Mouse (Mus musculus): ENCODE measurements around the gene Ranbp9. TPM values are rescaled to one million over a fixed set of nuclear protein-coding genes. Genes with fewer than 3 reads are reported as not detected.
A peak's percentile ranks its signal among the peaks of the same experiment; 100 is the strongest.
"Not testable (repeated sequence)": the region's sequence is repeated elsewhere in the genome, so short reads cannot be mapped to it uniquely, and the experiment has no call there.

Gene Ranbp9
- total RNA-seq, 4 experiments from 2014 or later: 35.9 to 46.7 (median 41.6) TPM

DNA sequence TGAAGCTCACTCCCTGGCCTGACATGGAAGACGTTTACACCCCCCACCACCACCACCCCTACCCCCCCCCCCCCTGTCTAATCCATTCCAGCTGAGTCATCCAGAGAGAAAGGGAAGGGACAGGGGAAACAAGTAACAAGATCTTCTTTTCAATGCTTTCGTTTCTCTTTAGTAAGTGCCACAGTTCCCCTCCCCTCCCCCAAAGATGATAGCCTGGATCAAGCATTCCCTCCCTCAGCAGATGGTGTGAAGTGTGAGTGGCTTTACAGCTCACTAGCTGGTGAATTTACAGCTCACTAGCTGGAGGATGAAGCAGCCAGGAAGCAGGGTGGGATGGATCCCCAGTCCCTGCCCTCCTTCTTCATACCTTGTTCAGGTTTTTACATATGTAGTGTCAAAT lies 15.6 kb upstream of the Ranbp9 start:
- no peak for DNase-seq (ENCODE audit: low spot score)

DNA sequence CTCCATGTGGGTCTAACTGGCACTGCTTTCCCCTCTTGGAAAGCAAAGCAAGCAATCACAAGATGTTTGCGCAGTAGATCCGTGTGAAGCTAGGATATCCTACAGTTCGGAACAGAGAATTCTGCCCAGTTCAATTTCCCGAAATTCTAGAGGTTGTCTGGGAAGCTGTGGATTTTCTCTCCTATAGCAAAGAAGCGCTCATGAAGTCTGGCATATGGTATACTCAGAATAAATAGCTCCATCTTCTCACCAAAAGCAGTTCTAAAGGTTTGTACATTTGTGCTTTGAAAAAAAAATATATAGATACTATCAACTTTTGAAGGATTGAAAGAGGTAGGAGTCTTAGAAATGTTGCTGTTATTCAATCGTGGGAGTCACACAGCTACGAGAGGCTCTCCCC lies 14.6 kb upstream of the Ranbp9 start:
- DNase-seq (ENCODE audit: low spot score): no peak

DNA sequence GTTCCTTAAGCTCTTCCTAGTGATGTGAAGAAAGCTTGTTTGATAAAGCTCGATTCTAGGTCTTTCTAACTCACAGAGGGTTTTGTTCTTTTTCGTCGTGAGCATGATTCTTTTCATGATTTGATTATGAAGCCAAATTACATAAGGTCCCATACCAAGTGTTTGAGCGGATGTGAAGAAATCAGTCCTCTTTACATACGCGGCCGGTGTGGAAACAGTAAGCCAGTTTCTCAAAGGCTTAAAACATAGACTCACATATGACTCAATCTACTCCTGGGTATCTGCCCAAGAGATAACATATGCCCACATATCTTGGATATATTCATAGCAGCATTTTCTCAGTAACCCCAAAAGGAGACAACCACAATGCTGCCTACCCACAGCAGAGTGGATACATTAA lies 12.6 kb upstream of the Ranbp9 start:
- DNase-seq (ENCODE audit: low spot score): no peak

DNA sequence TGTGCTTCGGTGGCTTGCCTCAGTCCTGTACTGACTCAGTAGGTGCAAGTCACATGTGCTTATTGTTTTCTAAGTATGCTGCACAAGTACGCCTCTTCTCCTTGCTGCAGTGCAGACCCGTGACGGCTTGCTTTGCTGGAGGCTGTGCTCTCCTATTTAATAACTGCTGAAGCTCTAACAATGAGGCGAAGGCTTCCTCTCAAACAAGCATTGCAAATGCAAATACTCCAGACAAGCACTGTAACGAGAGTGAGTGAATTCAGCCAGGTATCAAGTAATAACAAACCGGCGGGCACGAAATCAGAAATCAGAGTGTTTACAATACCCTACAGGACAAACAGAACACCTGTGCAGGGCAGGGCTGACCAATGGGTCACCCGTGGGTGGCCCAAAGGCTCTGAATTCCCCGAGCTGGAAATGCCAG lies 12.0 kb upstream of the Ranbp9 start:
- DNase-seq (ENCODE audit: low spot score): no peak

DNA sequence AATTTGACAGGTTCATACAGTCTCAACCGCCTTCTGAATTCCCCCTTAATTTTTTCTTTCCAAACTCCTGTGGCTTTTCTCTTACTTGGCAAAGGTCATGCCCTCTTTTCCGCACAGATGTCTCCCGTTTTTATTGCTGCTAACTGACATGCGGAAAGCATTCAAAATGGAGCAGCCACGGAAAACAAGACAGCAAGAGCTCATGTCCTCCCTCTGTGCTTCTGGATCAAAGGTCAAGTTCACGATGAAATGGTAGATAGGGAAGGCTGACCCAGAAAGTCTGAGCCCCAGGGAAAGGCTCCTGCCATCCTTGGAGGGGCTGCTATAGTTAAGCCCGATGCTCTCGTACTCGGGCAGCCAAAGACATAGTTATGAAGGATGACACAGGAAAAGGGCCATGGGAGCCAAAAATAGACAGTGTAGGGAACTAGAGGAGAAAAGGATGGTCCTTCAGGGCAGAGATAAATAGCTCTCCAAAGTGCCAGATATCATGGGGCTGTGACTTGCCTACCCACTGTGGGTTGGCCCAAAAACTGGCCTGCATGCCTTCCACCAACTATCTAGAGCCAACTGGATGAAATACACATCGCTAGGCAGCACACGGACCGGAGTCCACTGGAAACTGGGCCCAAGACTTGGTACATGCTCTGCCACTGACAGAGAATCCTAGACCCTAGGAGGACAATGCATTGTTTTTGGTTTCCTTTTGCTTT lies 5.6 kb upstream of the Ranbp9 start:
- DNase-seq (ENCODE audit: low spot score): no peak

DNA sequence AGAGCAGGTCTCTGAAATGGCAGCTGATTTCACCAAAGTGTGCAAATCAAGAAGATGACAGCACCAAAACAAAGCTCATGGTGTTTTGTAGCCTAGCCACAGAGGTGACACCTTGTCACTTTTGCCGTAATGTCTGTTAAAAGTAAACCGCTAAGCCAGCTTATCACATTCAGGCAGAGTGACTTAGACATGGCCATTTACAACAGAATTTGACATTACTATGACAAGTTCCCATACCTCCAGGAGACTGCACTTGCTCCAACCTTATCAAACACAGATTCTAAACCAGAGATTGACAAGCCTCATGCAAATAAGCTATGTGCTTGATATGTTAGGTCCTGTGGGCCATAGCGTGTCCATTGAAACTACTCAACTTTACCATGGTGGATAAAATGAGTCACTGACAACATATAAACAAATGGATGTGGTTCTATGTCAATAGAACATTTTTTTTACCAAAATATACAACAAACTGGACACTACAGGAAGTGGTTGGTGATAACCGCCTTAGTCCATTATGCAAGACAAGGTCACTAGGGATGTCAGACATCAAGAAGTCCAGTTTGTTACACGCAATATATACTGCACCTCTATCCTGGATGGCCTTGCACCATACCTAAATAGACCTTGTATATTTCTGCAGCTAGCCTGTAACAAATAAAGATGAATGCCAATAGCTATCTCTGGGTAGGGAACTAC lies 4.3 kb upstream of the Ranbp9 start:
- no peak for DNase-seq (ENCODE audit: low spot score)

DNA sequence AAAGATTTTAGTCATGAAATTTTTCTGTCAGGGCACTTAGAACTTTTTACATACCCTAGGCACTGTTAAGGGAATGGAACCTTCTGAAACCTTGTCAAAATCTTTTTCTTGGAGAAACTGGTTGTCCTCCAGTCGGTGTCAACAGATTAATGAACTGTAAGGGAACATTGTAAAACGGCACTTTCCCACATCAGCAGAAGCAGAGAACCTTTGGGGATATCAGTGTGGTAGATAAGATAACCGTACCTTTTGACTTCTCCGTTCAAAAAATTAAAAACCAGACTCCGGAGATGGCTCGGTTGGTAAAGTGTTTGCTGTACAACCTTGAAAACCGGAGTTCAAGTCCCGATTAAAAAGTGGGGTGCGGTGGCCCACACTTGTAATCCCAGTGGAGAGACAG lies 1.7 kb upstream of the Ranbp9 start:
- no peak for DNase-seq (ENCODE audit: low spot score)

DNA sequence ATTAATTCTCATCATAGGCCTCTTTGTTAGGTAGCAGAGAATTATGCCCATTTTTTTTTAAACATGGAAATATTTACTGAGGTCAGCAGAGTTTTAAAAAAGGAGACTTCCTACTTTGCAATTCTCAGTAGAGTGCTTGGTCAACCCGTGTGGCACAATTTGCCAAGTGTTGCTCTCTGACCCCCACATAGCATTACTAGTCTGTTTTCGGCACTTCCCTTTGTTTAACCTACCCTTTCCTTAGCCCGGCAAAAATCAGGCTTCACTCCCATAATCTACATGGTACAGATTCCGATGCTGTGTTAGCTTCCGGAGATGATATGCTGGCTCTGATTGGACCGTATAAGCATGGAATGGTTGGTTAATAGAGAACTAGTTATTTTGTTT lies 770 bp upstream of the Ranbp9 start:
- no peak for DNase-seq (ENCODE audit: low spot score)

DNA sequence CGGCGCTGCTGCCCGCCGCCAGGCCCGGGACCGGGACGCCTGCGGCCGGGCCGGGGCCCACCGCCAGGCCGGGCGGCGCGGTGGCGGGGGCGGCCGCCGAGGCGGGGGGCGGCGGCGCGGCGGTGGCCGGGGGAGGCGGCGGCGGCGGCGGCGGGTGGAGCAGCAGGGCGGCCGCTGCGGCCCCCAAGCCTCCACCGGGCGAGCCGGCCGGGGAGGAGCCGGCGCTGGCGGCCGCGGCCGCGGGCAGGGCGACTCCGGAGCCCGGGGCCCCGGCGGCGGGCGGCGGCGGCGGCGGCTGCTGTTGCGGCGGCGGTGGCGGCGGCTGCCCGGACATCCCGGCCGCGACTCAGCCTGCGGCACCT lies 506 bp downstream of the Ranbp9 start:
- DNase-seq (ENCODE audit: low spot score): no peak

DNA sequence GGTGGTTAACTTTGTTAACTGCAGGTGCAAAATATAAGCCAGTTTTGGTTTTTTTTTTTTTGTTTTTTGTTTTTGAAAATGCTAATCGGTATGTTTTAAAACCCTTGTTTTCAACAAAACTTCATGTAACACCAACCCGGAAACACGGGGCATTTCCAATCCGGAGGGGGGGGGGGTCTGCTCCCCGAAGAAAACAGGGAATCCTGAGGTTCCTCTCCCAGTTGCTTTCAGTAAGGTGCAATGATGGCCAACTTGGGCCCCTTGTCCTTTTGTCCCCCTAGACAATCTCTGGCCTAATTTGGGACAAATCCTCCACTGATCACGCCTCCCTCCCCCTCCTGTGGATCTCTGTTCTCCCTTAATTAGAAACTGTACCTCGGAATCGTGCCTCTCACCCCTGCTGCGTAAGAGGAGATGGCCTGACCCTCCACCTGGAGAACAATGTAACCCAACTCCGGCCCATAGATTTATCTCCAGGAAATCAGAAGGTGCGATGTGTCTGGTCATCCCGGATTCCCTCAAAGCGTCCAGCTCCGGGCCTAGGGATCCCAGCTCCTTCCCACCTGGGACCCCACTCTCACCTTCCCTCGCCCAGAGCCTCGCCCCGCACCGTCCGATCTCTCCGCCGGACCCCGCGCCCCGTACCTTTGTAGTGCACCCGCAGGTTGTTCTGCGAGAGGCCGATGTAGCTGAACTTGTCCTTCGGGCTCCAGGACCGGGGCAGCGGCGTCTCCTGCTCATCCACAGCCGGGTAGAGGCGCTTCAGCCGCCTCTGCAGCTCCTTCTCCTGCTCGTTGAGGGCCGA lies 1.1 kb downstream of the Ranbp9 start:
- DNase-seq (ENCODE audit: low spot score): peak; percentile 19

DNA sequence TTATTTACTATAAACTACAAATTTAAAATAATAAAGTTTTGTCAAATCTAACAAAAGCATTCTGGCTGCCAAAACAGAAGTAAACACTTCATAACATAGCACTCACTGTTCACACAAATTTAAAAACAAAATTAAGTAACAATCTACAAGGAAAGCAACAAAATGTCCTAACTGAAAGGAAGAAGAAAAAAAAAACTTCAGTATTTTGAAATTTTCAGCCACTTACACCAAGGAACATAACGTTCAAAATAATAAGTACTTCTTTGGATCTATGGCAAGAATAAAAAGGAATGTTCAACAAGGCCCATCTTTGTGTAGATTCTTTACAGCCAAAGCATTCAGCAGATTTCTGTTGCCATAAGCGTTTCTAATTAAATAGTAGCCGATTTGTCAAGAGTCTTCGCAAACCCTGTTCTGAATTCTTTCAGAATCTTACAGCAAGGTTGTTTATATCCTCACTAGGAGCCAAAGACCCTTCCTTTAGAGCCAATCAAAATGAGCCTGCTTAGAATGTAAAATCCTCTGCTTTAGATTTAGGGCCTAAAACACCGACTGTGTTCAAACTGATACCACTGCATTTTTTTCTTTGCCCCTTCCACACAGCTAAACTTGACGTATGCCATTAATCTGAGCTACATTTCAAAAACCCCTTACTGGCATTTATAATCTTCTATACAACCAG lies 1.9 kb downstream of the Ranbp9 start:
- DNase-seq (ENCODE audit: low spot score): no peak

DNA sequence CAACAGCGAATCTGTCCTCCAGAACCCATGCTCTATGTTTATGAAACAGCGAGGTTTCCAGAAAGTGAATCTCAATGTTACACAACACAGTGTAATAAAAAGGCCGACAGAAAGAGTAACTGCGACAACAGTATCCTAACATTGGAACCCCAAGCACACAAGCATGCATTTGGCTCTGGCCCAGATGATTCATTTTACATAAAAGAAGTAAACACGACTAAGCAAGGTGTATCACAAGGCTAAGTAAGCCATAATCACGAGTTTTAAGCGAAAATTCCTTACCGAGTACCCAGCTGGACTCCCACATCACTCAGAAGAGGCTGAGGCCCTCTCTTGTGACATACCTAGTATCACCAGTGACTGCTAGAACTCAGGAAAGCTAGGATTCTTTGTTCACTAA lies 2.5 kb downstream of the Ranbp9 start:
- peak; percentile 11 for DNase-seq (ENCODE audit: low spot score)

DNA sequence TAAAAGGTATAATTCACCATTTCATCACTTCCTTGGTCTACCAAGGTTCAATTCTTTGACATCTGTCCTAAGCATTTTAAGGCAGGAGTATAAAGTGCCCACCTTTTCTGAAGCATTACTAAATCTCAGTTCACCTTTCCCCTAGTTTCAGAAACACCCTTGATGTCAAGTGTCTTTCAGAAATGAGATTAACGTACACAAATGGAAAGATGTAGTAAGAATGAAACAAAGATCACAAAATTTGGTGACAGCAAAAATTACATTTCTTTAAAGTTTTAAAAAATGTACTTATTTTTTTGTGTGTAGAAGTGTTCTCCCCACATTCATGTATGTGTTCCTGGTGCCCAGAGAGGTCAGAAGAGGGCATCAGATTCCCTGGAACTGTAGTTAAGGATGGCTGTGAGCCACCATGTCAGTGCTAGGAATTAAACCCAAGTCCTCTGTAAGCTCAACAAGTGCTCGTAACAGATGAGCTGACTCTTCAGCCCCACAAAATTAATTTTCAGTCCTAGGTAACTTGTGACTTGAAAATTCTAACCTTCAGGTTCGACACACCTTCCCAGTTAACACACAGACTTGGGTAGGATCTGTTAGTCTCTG lies 3.9 kb downstream of the Ranbp9 start:
- no peak for DNase-seq (ENCODE audit: low spot score)

DNA sequence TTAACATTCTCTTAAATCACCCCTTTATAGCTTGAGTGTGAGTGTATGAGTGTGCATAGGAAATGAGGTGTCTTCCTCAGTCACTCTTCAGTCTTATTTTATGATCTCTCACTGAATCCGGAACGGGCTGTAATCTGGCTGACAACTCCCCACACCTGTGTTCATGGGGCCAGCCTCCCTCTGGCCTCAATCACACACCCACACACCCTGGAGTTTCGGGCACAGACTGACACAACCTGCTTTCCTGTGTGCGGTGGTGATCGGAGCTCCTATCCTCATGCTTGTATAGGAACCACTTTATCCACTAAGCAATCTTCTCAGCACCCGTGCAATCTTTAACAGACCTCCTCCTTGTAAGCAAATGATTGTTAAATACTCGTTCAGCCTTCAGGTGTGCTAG lies 4.9 kb downstream of the Ranbp9 start:
- no peak for DNase-seq (ENCODE audit: low spot score)

DNA sequence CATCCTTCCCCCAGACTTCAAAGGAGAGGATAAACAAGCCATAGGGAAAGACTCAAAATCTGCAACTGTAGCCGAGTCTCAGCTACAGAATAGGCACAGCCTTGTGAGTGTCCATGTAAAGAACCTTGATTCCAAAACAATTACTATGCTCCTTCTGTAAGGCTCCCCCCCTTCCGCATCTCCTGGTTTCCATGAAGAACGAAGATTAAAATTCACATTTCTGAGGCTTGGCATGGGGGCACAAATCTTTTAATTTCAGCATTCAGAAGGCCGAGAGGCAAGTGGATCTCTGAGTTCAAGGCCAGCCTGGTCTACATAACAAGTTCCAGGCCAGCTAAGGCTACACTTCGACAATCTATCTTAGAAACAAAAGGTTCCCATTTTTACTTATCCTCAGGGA lies 6.4 kb downstream of the Ranbp9 start:
- no peak for DNase-seq (ENCODE audit: low spot score)

DNA sequence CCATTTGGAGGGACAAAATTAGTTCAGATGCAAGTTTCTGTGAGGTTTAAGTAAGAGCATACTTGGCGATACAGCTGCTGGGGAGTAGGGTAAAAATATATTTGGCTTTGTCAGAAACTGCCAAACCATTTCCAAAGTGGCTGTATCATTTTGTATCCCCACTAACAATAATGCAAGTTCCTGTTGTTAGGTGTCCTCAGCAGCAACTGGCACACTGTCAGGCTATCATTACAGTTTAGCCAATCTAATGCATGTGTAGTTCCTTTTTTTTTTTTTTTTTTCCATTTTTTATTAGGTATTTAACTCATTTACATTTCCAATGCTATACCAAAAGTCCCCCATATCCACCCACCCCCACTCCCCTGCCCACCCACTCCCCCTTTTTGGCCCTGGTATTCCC lies 9.2 kb downstream of the Ranbp9 start:
- not testable (repeated sequence) for DNase-seq (ENCODE audit: low spot score)

DNA sequence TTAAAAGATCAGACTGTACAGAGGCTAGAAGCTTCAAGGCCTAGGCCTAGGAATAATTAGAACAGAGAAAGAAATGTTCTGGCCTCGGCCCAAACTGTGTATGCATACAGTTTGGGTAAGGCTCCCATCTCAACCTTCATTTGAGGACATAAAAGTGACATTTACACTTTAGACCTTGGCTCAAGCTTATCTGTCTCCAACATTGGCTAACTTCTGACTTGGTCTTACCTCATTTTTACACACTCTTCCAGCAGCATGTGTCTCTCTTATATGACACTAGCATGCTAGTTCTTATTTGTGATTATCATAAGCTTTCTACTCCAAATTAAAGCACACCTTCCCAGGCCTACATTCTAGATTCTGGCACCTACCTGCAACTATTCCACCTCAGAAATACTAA lies 11.5 kb downstream of the Ranbp9 start:
- DNase-seq (ENCODE audit: low spot score): no peak

DNA sequence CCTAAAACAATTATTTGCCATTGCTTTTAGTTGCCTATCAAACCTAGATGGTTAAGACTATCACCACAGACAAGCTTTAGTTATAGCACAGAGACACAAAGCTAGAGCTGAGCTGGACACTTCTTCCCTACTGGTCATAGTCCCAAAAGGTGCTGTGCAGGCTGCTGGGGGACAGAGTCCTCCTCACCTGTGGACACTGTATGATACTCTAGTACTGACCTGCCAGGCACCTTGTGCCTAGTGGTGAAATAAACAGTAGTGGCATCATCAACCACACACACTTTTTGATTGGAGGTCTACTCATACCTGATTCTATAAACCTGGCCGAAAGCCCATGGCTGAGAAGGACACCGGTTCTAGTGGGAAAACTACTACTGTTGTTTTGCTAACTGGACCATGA lies 16.5 kb downstream of the Ranbp9 start:
- DNase-seq (ENCODE audit: low spot score): no peak

DNA sequence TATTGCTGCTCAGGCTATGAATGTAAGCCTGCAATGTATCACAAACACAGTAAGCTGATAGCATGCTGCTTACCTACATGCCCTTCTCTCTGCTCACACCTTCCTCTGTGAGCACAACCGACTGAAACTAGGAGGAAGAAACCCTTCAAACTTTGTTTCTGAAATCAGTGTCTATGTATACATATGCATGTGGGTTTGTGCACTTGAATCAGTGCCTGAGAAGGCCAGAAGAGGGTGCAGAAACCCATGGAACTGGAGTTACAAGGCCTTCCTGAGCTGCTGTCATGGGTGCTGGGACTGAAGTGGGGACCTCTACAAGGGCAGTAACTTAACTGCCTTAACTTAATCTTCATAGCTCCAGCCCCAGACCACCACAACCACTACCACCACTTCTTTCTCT lies 23.9 kb downstream of the Ranbp9 start:
- no peak for DNase-seq (ENCODE audit: low spot score)

DNA sequence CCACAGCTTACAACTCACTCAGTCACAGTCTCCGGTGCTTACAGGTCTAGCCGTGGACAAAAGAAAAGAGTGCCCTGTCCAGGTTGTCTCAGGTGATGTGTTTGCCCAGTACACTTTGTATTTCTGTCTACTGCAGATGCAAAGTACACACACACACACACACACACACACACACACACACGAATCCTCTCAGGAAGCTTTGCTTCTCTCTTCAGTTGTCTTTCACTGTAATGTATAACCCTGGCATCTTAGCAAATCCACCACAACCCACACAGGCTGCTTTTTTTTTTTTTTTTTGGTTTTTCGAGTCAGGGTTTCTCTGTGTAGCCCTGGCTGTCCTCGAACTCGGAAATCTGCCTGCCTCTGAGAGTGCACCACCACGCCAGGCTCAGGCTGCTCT lies 26.7 kb downstream of the Ranbp9 start:
- DNase-seq (ENCODE audit: low spot score): no peak

DNA sequence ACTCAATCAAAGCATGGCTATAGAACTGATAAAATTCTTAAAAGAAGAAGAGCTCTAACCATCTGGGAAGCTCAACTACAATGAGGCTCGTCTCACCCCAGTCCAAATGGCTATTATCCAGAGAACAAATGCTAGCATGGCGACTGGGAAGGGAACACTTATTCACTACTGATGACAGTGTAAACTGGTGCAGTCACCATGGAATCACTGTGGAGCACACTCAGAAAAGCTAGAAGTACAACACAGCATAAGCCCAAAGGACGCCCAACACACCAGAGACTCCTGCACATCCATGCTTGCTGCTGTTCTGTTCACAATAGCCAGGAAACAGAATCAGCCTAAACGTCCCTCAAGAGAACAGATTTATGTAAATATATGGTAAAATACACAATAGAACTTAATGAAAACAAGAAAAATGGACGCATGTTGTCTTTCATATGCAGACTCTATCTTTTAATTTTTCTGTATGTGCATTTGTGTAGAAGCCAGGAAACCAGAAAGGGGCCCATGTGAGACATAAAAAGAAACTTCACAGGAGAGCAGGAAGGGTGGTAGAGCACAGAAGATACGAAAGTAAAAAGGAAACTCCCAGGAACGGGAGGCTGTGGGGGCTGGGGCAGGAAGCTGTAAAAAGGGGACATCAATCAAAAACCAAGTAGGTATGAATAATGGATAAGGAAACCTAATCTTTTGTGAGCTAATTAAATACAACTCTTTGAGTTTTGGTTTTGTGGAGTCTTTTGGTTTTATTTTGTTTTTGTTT lies 28.1 kb downstream of the Ranbp9 start:
- DNase-seq (ENCODE audit: low spot score): no peak
